Mouse (Mus musculus) forebrain, embryonic 10.5 days (tissue): ENCODE measurements around the gene Gabbr2. TPM values are rescaled to one million over a fixed set of nuclear protein-coding genes. Genes with fewer than 3 reads are reported as not detected.
A peak's percentile ranks its signal among the peaks of the same experiment; 100 is the strongest.

Source experiments
- DNase-seq: peaks from one replicate; pipeline ENCODE4 v3.0.0-alpha.2; 2017; ENCODE audit warnings: low spot score; ENCODE audit errors: extremely low spot score
- H3K27ac ChIP-seq: fragments of 300-500 bp; sonication (generic); 2 replicates; pipeline ENCODE4 v1.5.1; 2016; ENCODE audit warnings: mild to moderate bottlenecking
- H3K27me3 ChIP-seq: fragments of 300-500 bp; sonication (generic); 2 replicates; pipeline ENCODE4 v1.6.1; 2016; ENCODE audit warnings: mild to moderate bottlenecking; ENCODE audit not compliant: poor library complexity, severe bottlenecking
- H3K36me3 ChIP-seq: fragments of 300-500 bp; sonication (generic); replicated peaks from 2 replicates; pipeline ENCODE4 v1.6.1; 2016; ENCODE audit warnings: mild to moderate bottlenecking, moderate library complexity
- H3K4me1 ChIP-seq: fragments of 300-500 bp; sonication (generic); 2 replicates; pipeline ENCODE4 v1.6.1; 2016
- H3K4me3 ChIP-seq: fragments of 300-500 bp; sonication (generic); 2 replicates; pipeline ENCODE4 v1.5.1; 2016; ENCODE audit warnings: mild to moderate bottlenecking, moderate library complexity
- H3K9me3 ChIP-seq: fragments of 300-500 bp; sonication (generic); 2 replicates; pipeline ENCODE4 v1.6.1; 2016; ENCODE audit warnings: mild to moderate bottlenecking, moderate library complexity
- WGBS: fragments of 180-500 bp; shearing (Covaris S2); methylation state at CpG from one replicate; pipeline ENCODE4 v1.1.7; 2016; 5-methylcytosine and 5-hydroxymethylcytosine counted together
- polyA plus RNA-seq: library from polyadenylated mRNA; unstranded; fragments of >200 nt; fragmentation: Nextera tagmentation; extraction: Ambion mirVana; gene quantifications from 2 replicates; pipeline ENCODE4 v1.2.1, GENCODE M21; 2016

Gabbr2 gene
- polyA plus RNA-seq, 1 experiment from 2014 or later: 0.06 TPM

DNA sequence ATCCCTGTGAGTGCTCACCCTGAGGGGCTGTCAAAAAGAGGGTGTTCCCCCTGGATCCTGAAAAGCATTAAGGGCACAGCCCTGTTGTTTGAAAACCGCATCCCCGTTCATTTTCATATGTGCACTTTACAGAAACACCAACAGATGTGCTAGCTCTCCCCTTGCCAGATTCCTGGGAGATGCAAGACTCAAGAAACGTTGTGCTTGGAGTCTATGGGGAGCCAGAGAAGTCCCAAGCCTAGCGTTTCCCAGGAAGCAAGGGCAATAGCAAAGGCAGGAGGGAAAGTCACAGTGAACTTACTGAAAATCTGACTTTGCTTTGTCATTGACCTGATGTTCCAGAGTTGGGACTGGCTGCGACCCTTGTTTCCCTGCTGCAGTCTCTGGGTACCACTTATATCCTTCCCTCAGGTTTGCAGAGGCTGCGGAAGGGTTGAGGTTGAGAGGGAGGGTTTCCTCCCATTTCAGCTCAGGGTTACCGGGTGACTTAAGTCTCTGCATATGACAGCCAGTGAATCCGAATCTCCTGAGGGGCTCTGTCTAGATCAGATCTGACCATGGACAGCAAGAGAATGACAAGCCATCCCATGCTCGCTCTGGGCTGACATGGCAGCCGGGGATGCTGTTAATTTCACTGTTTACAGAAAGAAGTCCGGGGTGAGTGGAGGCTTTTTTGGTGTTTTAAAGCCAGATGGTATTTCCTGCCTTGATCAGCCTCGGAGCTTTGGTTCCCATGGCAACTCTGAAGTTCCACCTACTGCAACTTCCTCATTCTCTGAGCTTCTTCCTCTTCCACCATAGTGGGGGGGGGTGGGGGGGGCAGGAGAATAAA is 18.9 kb upstream of the Gabbr2 start:
- DNase-seq: no peak
- Histone ChIP-seq H3K27me3 (no peaks in the 10 kb centered on the region; the same call in 1 of the 2 replicates), H3K4me3 (no peak overlapping the region), H3K9me3 (no peaks in the 10 kb centered on the region), H3K27ac (no peak overlapping the region), H3K36me3 (no peaks in the 10 kb centered on the region; the same call in 1 of the 2 replicates), H3K4me1 (peaks cover 12% of the 10 kb centered on the region)
- WGBS: 67% methylated on average over 12 of the region's 12 CpGs

DNA sequence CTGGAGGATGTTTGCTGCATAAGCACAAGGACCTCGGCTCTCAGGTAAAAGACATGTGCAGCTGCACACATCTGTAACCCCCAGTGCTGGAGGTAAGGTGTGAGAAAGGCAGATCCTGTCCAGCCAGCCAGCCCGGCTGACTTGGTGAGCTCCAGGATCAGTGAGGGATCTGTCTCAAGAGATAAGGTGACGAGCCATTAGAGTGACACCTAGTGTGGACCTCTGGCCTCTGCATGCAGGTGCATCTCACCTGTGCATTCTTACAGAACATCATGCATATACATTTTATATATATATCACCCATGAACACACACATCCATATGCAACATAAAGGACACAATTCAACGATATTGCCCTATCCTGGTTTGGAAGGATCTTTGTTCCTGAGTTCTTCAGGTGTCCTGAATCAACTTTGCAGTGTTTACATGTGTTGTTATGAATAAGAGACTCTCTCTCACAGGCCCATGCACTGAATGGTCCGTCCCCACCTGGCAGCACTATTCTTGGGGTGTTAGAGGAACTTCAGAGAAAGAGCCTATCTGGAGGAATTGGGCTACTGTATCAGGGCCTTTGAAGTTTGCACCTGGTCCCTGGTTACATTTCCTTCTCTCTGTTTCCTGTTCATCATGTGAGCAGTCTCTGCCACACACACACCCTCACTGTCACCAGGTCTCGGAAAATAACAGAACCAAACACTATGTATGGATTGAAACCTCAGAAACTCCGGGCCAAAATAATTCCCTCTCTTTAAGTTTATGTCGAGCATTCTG is 9.1 kb upstream of the Gabbr2 start:
- Histone ChIP-seq H3K27me3 (no peaks in the 10 kb centered on the region; the same call in 1 of the 2 replicates), H3K36me3 (no peaks in the 10 kb centered on the region), H3K4me1 (no peaks in the 10 kb centered on the region), H3K4me3 (no peak overlapping the region), H3K27ac (no peak overlapping the region), H3K9me3 (no peaks in the 10 kb centered on the region)
- no peak for DNase-seq
- WGBS: 78% methylated on average over 8 of the region's 8 CpGs

DNA sequence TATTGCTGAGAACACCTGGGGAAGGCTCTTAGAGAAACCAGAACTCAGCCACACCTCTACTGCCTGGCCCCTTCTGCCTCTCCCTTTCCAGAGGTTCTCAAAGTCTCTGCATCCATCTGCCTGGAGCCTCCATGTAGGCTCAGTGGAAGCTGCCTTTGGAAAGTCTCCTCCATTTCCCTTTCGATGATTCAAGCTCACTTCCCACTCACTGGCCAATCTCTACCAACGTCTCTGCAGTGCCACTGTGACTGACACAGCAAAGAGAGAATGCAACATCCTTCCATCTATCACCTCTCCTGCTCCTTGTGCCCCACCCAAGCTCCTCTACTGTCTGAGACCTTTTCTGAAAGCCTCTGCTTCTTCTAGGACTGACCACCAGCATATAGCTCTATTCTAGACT is 6.3 kb upstream of the Gabbr2 start:
- H3K27me3 ChIP-seq: peaks cover 20% of the 10 kb centered on the region
- WGBS: 94% methylated on average over 2 of the region's 2 CpGs
- H3K27ac ChIP-seq: no peak overlapping the region

DNA sequence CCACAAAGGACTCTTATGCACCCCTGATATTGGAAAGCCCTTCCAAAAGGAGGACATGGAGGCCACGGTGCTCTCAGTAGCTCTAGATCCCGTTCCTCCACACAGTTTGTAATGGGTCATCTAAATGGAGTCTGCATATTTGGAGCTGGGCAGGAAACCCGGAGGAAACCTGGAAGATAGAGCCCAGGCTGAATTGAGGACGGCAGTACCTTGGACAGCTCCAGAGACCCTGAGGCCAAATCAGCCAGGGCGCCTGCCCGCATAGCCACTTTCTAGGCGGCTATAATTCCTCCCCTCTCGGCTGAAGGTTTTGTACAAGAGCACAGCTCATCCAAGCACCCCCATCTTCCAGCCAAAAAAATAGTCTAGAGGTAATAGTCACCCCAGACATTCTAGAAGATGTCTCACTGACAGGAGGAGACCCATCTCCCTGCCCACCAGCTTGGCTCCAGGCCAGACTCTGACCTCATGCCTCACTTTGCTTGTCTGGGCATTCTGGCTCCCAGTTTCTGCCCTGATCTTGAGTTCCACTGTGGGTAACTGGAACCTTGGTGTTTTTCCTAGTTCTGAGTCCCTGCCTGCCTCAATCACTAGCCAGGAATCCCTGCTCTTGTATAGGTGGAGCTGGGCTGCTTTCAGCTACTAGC is 1.3 kb upstream of the Gabbr2 start:
- 5% methylated on average over 8 of the region's 8 CpGs for WGBS
- Histone ChIP-seq H3K4me1 (peaks cover 28% of the 10 kb centered on the region), H3K27me3 (peaks cover 70% of the 10 kb centered on the region), H3K36me3 (no peaks in the 10 kb centered on the region), H3K9me3 (no peaks in the 10 kb centered on the region), H3K27ac (no peak overlapping the region), H3K4me3 (no peak overlapping the region)
- DNase-seq: peak; percentile 56

More for the DNA sequence above, 6.3 kb upstream of the Gabbr2 start:
- H3K4me3 ChIP-seq: no peak overlapping the region
- H3K4me1 ChIP-seq: no peaks in the 10 kb centered on the region
- H3K9me3 ChIP-seq: no peaks in the 10 kb centered on the region
- DNase-seq: no peak
- no peaks in the 10 kb centered on the region for H3K36me3 ChIP-seq

DNA sequence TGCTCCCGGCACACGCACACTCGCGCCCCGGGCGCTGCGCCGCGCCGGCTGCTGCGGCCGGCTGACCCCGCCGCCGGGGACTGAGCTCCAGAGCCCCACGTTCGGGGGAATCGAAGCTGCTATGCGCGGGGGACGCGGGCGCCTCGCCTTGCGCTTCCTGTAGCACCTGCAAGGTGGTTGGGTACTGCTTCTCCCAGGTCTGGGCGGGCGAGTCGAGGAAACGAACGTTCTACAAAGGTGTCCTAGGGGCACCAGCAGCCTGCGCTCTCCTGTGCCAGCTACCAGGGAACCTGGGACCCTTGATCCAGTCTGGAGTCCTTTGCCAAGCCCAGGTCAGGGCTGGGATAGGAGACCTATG is 265 bp upstream of the Gabbr2 start:
- WGBS: 0% methylated on average over 31 of the region's 31 CpGs
- peaks cover 28% of the 10 kb centered on the region for H3K4me1 ChIP-seq
- no peak for DNase-seq
- H3K9me3 ChIP-seq: no peaks in the 10 kb centered on the region
- no peak overlapping the region for H3K27ac ChIP-seq
- no peaks in the 10 kb centered on the region for H3K36me3 ChIP-seq
- H3K27me3 ChIP-seq: peaks cover 74% of the 10 kb centered on the region
- peak overlapping the region; percentile 67 for H3K4me3 ChIP-seq

DNA sequence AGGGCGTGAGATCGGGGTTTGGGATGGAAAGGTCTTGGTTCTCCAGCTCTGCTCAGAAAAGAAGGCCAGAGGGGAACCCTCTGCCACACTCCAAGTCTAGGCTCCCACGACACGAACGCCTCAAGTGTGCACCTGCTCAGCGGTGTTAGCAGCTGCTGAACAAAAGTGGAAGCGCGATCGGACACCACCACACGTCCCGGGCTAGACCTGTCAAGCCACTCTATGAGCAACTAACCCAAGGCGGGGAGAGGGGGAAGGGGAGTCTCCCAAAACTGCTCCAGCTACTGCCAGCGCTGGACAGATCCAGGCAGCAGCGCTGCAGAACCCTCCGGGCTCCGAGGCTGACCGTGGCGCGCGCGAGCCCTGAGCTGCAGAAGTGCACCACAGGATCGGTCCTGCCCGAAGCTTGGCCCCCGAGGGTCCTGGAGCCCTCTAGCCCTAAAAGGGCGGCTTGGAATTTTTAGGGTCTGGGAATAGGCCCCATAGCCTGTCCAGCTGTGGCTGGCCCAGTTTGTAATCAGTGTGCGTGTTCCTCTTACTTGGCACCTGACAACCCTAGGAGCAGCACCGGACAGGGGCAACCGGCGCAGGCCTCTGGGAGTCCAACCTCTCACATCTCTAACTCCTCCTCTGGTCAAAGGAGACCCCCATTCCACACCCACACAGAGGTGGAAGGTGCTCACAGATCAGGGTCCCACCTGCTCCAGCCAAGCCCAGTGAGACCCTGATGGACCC is 1.2 kb downstream of the Gabbr2 start:
- no peaks in the 10 kb centered on the region for H3K36me3 ChIP-seq
- peak; percentile 29 for DNase-seq
- H3K27me3 ChIP-seq: peaks cover 74% of the 10 kb centered on the region
- peak overlapping the region; percentile 67 for H3K4me3 ChIP-seq
- no peaks in the 10 kb centered on the region for H3K9me3 ChIP-seq
- H3K27ac ChIP-seq: no peak overlapping the region
- peaks cover 28% of the 10 kb centered on the region for H3K4me1 ChIP-seq
- WGBS: 2% methylated on average over 29 of the region's 29 CpGs

DNA sequence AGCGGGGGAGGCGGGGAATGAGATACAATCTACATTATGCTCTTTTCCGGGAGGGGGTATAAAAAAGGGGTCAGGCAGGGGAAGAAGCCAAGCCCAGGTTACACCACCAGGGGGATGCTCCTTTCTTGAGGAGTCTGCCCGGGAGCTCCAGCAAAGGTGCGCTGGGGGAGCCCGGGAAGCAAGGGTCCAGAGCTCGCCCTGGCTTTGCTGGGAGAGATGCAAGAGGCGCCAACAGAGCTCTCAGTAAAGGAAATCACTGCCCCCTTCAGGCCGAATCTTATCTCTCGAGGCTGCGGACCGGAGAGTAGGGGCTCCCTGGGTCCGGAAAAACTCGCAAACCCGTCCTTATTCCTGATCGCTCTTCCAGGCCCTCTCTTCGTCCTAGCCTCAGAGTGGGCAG is 1.8 kb downstream of the Gabbr2 start:
- Histone ChIP-seq H3K4me1 (peaks cover 28% of the 10 kb centered on the region), H3K36me3 (no peaks in the 10 kb centered on the region), H3K9me3 (no peaks in the 10 kb centered on the region), H3K27ac (no peak overlapping the region), H3K27me3 (peaks cover 73% of the 10 kb centered on the region), H3K4me3 (peak overlapping the region; percentile 67)
- WGBS: 1% methylated on average over 17 of the region's 17 CpGs
- DNase-seq: peak; percentile 62

DNA sequence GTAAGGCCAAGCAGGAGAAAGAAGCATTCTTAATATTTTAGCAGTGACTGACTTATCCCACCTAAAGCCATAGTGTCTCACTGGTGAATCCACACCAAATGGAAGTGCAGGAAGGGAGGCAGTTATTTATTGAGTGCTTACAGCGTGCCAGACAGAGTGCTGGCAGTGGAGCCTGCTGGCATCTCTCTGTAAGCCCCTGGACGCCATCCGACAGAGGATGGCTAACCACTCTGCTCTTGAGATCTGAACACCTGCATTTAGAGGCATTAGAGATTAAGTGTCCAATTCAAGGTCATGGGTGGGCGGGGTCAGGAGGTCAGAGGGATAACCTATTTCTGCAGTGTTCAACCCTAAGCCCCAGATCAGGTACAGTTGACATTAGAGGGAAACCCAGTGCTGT is 2.8 kb downstream of the Gabbr2 start:
- H3K4me3 ChIP-seq: no peak overlapping the region
- no peaks in the 10 kb centered on the region for H3K9me3 ChIP-seq
- H3K4me1 ChIP-seq: peaks cover 28% of the 10 kb centered on the region
- no peak overlapping the region for H3K27ac ChIP-seq
- no peaks in the 10 kb centered on the region for H3K36me3 ChIP-seq
- WGBS: 78% methylated on average over 4 of the region's 4 CpGs
- no peak for DNase-seq
- peaks cover 63% of the 10 kb centered on the region for H3K27me3 ChIP-seq

DNA sequence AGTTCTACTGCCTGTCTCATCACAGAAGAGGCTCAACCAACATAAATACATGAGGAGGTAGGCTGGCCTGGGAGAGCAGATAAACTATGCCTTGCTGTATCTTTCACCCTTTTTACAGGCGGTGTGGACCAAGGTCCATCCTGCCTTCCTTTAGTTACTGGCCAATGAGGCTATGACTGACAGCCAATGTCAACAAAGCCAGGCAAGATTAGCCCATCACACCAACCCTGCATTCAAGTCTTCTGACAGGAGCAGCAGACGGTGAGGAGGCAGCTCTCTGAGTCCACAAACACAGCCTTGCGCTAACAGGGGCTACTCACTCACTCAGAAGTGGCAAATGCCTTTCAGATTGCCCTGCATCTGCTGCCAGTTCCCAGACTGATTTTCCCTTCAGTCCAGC is 3.4 kb downstream of the Gabbr2 start:
- 77% methylated on average over 3 of the region's 3 CpGs for WGBS
- no peaks in the 10 kb centered on the region for H3K9me3 ChIP-seq
- H3K4me3 ChIP-seq: no peak overlapping the region
- H3K27me3 ChIP-seq: peaks cover 57% of the 10 kb centered on the region
- H3K36me3 ChIP-seq: no peaks in the 10 kb centered on the region
- no peak overlapping the region for H3K27ac ChIP-seq
- peaks cover 28% of the 10 kb centered on the region for H3K4me1 ChIP-seq
- no peak for DNase-seq

DNA sequence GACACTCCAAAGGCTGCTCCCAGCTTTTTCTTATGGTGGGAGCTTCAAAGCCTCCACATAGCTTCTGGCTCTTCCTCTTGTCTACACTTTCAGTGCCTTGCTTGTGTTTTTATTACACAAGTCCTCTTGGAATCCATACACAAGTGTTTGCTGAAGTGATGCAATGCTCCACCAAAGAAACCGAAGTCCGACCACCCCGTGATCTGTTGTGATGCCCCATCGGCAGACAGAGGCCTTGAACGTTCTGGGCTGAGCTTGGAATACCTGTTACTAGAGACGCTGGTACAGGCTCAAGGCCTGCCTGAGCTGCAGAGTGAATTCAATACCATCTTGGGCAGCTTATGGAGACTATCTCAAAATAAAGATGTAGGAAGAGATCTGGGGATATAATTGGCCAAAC is 3.9 kb downstream of the Gabbr2 start:
- H3K4me3 ChIP-seq: no peak overlapping the region
- no peak overlapping the region for H3K27ac ChIP-seq
- no peak for DNase-seq
- no peaks in the 10 kb centered on the region for H3K36me3 ChIP-seq
- H3K9me3 ChIP-seq: no peaks in the 10 kb centered on the region
- peaks cover 52% of the 10 kb centered on the region for H3K27me3 ChIP-seq
- peaks cover 28% of the 10 kb centered on the region for H3K4me1 ChIP-seq
- 92% methylated on average over 6 of the region's 6 CpGs for WGBS

DNA sequence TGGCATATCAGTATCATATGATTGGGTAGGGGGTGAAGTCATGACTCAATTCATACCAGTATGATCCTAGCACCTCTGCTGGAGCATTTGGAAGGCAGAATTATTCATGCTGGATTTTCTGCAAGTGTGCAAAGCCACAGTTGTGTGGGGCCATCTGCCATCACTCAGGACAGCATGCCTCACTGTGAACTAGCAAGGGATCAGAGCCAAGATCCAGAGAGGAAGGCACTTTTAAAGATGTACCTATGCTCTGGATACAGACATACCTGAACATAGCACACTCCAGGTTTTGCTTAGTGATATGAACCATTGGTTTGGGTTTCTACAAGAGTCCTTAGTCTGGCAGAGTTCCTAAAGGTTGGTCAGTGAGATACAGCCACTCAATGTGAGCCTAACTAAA is 5.6 kb downstream of the Gabbr2 start:
- no peaks in the 10 kb centered on the region for H3K9me3 ChIP-seq
- H3K4me3 ChIP-seq: no peak overlapping the region
- peaks cover 35% of the 10 kb centered on the region for H3K27me3 ChIP-seq
- H3K27ac ChIP-seq: no peak overlapping the region
- peaks cover 16% of the 10 kb centered on the region for H3K4me1 ChIP-seq
- H3K36me3 ChIP-seq: no peaks in the 10 kb centered on the region
- DNase-seq: no peak

DNA sequence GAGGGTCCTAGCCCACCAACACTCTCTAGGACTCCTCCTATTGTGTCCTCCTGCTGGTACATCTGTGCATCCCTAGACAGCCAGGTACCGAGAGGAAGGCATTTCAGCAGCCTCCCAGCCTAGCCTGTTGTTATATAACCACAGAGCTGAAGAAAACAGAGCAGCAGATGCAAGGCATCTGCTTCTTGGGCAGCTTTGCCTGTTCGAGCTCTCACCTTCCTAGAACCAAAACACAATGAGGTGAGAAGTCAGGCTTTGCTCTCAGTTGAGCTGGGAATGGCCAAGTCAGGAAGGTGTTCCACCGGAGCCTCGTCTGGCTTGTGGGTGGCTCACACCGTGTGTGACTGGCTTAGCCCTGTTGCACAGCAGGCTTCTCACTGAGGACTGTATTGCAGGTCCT is 8.8 kb downstream of the Gabbr2 start:
- no peaks in the 10 kb centered on the region for H3K9me3 ChIP-seq
- no peak overlapping the region for H3K4me3 ChIP-seq
- no peaks in the 10 kb centered on the region for H3K4me1 ChIP-seq
- no peak for DNase-seq
- H3K27ac ChIP-seq: no peak overlapping the region
- peaks cover 3% of the 10 kb centered on the region for H3K27me3 ChIP-seq
- H3K36me3 ChIP-seq: no peaks in the 10 kb centered on the region
- WGBS: 83% methylated on average over 5 of the region's 5 CpGs
